Mouse (Mus musculus): Measurements from ENCODE around the gene Prokr2.
"Not testable (repeated sequence)": the region's sequence is repeated elsewhere in the genome, so short reads cannot be mapped to it uniquely, and the experiment has no call there.

Gene Prokr2

GRCm38 (mm10) chr2:132337202-132337601, 48.0 kb downstream of the Prokr2 start:
- no peak for DNase-seq

GRCm38 (mm10) chr2:132323541-132323940, 61.7 kb downstream of the Prokr2 start:
- DNase-seq, result no peak

- no peak for DNase-seq
These were observed 64.7 kb downstream of the Prokr2 start for GRCm38 (mm10) chr2:132320516-132320915.

GRCm38 (mm10) chr2:132317178-132317577, 68.1 kb downstream of the Prokr2 start:
- no peak for DNase-seq

GRCm38 (mm10) chr2:132316041-132316808, 69.0 kb downstream of the Prokr2 start:
- peak; percentile 82 to 84 for DNase-seq

- not testable (repeated sequence) for DNase-seq
These were observed 71.2 kb downstream of the Prokr2 start for GRCm38 (mm10) chr2:132314057-132314456.

- no peak for DNase-seq
These were observed 71.7 kb downstream of the Prokr2 start for GRCm38 (mm10) chr2:132313568-132313967.

GRCm38 (mm10) chr2:132312616-132313015, 72.6 kb downstream of the Prokr2 start:
- peak in 1 of 2 experiments; percentile 38 for DNase-seq

GRCm38 (mm10) chr2:132309398-132309930, 75.8 kb downstream of the Prokr2 start:
- DNase-seq, result no peak

GRCm38 (mm10) chr2:132308829-132309228, 76.4 kb downstream of the Prokr2 start:
- no peak for DNase-seq

- DNase-seq, result peak in 1 of 2 experiments; percentile 51
These were observed 77.9 kb downstream of the Prokr2 start for GRCm38 (mm10) chr2:132307213-132307843.

- DNase-seq, result no peak
These were observed 79.3 kb downstream of the Prokr2 start for GRCm38 (mm10) chr2:132305988-132306387.

- DNase-seq, result no peak
These were observed 80.1 kb downstream of the Prokr2 start for GRCm38 (mm10) chr2:132305165-132305564.

GRCm38 (mm10) chr2:132301436-132301835, 83.8 kb downstream of the Prokr2 start:
- no peak for DNase-seq

- DNase-seq, result no peak
These were observed 87.0 kb downstream of the Prokr2 start for GRCm38 (mm10) chr2:132298250-132298649.

- no peak for DNase-seq
These were observed 91.4 kb downstream of the Prokr2 start for GRCm38 (mm10) chr2:132293694-132294450.

GRCm38 (mm10) chr2:132292083-132292482, 93.2 kb downstream of the Prokr2 start:
- DNase-seq, result peak; percentile 69 to 77

GRCm38 (mm10) chr2:132291265-132291664, 94.0 kb downstream of the Prokr2 start:
- peak; percentile 32 to 48 for DNase-seq

GRCm38 (mm10) chr2:132290808-132291207, 94.4 kb downstream of the Prokr2 start:
- DNase-seq, result no peak

GRCm38 (mm10) chr2:132289213-132289612, 96.0 kb downstream of the Prokr2 start:
- not testable (repeated sequence) for DNase-seq
